Mouse (Mus musculus) liver, embryonic 14.5 days (tissue): ENCODE measurements around the gene Pla2g16.

Experiments used
- CTCF ChIP-seq: IDR thresholded peaks from 2 replicates; pipeline ENCODE4 v1.5.1; 2016; ENCODE audit warnings: antibody characterized with exemption, low read depth, control low read depth
- EP300 ChIP-seq: IDR thresholded peaks from 2 replicates; pipeline ENCODE4 v1.6.1; 2016; ENCODE audit warnings: antibody characterized with exemption, low read depth

DNA sequence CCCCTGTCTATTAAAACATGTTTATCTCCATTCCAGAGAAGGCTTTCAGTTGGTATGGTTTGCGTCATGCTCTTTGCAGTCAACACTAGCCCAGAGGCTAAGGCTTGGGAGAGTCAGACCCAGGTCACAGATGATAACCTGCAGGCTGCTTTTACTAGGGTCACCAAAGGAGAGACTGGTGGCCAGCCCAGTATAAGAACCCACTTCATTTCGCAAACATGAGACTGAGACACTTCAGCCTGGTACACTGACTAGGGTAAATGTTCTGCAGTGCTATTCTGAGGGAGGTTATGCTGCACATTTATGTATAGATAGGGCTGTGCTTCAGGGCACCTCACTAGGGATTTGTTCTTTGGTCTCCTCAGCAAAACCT lies 5.0 kb upstream of the Pla2g16 start:
- TF ChIP-seq EP300, result no peak
- no peak for TF ChIP-seq CTCF
